Mouse (Mus musculus) spleen, adult 2 months (tissue): ENCODE results near the gene Ppm1h. TPM values are rescaled to one million over a fixed set of nuclear protein-coding genes. Genes with fewer than 3 reads are reported as not detected.

ENCODE experiments used
- DNase-seq, 2 experiments: peaks; one replicate each; pipeline versions ENCODE4 v3.0.0 to v3.0.0-alpha.2; 2012 to 2021; ENCODE audit warnings: low spot score in 2 of 2, low read depth in 1 of 2
- H3K27ac ChIP-seq: fragments of 200-500 bp; 2 replicates; pipeline ENCODE4 v1.5.1; 2012; ENCODE audit warnings: low read length, inconsistent platforms; ENCODE audit not compliant: insufficient read depth
- H3K27me3 ChIP-seq: fragments of 200-500 bp; 2 replicates; pipeline ENCODE4 v1.6.1; 2012; ENCODE audit warnings: mild to moderate bottlenecking, moderate library complexity, low read length, inconsistent platforms; ENCODE audit not compliant: control insufficient read depth, insufficient read depth
- H3K36me3 ChIP-seq: fragments of 200-500 bp; 2 replicates; pipeline ENCODE4 v1.6.1; 2012; ENCODE audit warnings: mild to moderate bottlenecking, low read length, inconsistent platforms; ENCODE audit not compliant: control insufficient read depth, insufficient read depth
- H3K4me1 ChIP-seq: fragments of 200-500 bp; 2 replicates; pipeline ENCODE4 v1.6.1; 2011; ENCODE audit warnings: inconsistent platforms; ENCODE audit not compliant: control insufficient read depth, insufficient read depth, insufficient read length
- H3K4me3 ChIP-seq: fragments of 200-500 bp; 2 replicates; pipeline ENCODE4 v1.5.1; 2011; ENCODE audit warnings: mild to moderate bottlenecking, inconsistent platforms; ENCODE audit not compliant: insufficient read depth, insufficient read length; ENCODE audit errors: extremely low read depth
- CTCF ChIP-seq: fragments of 200-500 bp; IDR thresholded peaks from 2 replicates; pipeline ENCODE4 v1.5.1; 2011; ENCODE audit warnings: mild to moderate bottlenecking, inconsistent platforms; ENCODE audit not compliant: insufficient read depth, insufficient read length, insufficient replicate concordance; ENCODE audit errors: extremely low read depth
- POLR2A ChIP-seq: fragments of 200-500 bp; IDR thresholded peaks from 2 replicates; pipeline ENCODE4 v1.6.1; 2011; ENCODE audit warnings: low read depth, low read length, inconsistent platforms
- WGBS: fragments of 180-500 bp; shearing (Covaris S2); methylation state at CpG from one replicate; pipeline ENCODE4 v1.1.7; 2018; 5-methylcytosine and 5-hydroxymethylcytosine counted together
- polyA plus RNA-seq: library from polyadenylated mRNA; depleted of rRNA; stranded (reverse); fragments of >200 nt; gene quantifications from 2 replicates; pipeline ENCODE4 v1.2.3, GENCODE M21; 2012

Gene Ppm1h
- polyA plus RNA-seq, 1 experiment = 9.7 TPM

DNA sequence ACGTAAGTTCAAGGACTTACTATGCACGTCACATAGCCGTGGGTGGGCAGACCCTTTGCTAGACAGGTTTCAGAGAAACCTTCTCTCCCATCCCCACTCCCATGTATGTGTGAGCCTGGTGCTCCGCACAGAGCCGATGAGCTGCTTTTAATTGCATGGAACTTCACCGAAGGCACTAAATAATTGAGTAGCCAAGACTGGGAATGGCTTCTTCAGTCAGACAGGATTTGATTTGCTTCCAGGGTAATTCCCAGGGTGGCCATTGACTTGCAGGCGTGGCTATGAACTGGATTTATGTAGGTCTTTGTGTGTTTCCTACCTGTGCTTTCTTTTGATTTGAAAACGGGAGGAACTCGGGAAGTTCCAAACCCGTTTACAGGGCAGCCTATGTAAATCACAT is 202.9 kb downstream of the Ppm1h start:
- H3K36me3 ChIP-seq = no peaks in the 10 kb centered on the region
- 92% methylated on average over 10 of the region's 10 CpGs for WGBS
- H3K27me3 ChIP-seq = no peaks in the 10 kb centered on the region
- no peak overlapping the region for H3K4me3 ChIP-seq
- no peak overlapping the region for H3K27ac ChIP-seq
- no peak for DNase-seq
- no peak for TF ChIP-seq POLR2A
- no peak for TF ChIP-seq CTCF
- H3K4me1 ChIP-seq = peaks cover 2% of the 10 kb centered on the region; the same call in 1 of the 2 replicates

DNA sequence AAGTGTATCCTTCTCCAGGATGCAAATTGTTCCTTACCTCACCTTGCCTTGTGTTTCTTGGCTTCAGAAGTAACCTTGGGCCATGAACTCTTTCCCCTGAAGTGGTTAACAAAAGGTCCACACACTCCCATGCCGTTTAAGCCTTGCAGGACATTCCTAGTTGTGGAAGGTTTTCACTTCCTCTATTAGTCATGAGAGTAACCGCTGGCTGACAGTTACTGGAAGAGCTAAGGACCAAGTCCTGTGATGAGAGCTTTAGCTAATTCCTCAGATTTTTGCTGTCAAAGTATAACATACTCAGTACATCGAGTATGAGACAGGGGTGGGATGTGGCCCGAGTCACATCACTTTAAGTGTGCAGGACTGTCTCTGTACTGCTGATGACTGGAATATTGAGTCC is 204.1 kb downstream of the Ppm1h start:
- Histone ChIP-seq H3K27me3 (no peaks in the 10 kb centered on the region), H3K4me3 (no peak overlapping the region), H3K36me3 (no peaks in the 10 kb centered on the region), H3K27ac (no peak overlapping the region), H3K4me1 (peaks cover 2% of the 10 kb centered on the region; the same call in 1 of the 2 replicates)
- 40% methylated on average over 4 of the region's 4 CpGs for WGBS
- no peak for DNase-seq
- TF ChIP-seq CTCF = no peak
- TF ChIP-seq POLR2A = no peak

DNA sequence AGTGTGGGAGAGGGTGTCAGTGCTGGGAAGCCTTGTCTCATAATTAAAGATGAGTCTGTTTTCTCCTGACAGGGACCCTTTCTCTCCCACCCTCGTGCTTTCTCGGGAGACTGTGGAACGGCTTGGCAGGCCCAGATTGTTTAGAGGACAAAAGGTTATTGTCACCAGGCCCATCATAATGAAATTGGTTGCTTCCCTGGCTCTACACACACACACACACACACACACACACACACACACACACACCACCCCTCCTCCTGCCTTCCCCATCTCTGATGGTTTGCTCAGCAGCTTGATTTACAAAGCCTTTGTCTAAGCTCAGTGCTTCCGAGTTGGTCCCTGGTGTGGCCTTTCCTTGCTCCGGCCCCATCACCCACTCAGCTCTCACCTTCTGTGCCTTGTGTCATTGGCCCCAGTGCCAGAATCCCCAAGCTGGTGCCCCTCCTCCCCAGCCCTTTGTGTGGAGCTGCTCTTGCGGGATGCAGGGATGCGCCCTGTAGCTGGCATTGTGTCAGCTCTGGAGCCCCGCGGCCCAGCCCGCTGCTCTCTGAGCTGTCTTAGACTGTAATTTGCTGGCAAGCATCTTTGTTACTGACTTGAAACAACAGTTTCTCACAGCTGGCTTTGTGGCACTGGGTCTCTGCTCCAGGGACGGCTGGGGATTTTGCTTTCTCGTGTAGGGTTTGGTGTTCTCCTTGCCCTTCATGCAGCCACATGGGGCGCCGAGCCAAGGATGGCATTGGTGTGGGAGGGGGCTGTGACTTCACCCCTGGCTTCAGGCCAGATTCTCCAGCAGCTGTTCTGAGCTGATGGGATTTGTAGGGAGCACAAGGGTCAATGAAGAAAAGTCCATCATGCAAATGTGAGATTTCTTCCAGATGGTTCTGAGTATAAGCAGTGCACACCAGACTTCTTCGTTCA is 205.5 kb downstream of the Ppm1h start:
- peak overlapping the region; percentile 34; the same call in 1 of the 2 replicates for H3K27ac ChIP-seq
- H3K36me3 ChIP-seq = no peaks in the 10 kb centered on the region
- TF ChIP-seq CTCF = no peak
- TF ChIP-seq POLR2A = no peak
- no peak for DNase-seq
- no peak overlapping the region for H3K4me3 ChIP-seq
- H3K27me3 ChIP-seq = no peaks in the 10 kb centered on the region
- peaks cover 2% of the 10 kb centered on the region; the same call in 1 of the 2 replicates for H3K4me1 ChIP-seq
- WGBS = 80% methylated on average over 15 of the region's 15 CpGs

GRCm38 (mm10) chr10:122885301-122885700 is 206.7 kb downstream of the Ppm1h start:
- DNase-seq = no peak
- Histone ChIP-seq H3K4me1 (peaks cover 2% of the 10 kb centered on the region; the same call in 1 of the 2 replicates), H3K27ac (no peak overlapping the region), H3K36me3 (no peaks in the 10 kb centered on the region), H3K4me3 (no peak overlapping the region), H3K27me3 (no peaks in the 10 kb centered on the region)
- 89% methylated on average over 5 of the region's 5 CpGs for WGBS
- TF ChIP-seq POLR2A = no peak
- no peak for TF ChIP-seq CTCF

DNA sequence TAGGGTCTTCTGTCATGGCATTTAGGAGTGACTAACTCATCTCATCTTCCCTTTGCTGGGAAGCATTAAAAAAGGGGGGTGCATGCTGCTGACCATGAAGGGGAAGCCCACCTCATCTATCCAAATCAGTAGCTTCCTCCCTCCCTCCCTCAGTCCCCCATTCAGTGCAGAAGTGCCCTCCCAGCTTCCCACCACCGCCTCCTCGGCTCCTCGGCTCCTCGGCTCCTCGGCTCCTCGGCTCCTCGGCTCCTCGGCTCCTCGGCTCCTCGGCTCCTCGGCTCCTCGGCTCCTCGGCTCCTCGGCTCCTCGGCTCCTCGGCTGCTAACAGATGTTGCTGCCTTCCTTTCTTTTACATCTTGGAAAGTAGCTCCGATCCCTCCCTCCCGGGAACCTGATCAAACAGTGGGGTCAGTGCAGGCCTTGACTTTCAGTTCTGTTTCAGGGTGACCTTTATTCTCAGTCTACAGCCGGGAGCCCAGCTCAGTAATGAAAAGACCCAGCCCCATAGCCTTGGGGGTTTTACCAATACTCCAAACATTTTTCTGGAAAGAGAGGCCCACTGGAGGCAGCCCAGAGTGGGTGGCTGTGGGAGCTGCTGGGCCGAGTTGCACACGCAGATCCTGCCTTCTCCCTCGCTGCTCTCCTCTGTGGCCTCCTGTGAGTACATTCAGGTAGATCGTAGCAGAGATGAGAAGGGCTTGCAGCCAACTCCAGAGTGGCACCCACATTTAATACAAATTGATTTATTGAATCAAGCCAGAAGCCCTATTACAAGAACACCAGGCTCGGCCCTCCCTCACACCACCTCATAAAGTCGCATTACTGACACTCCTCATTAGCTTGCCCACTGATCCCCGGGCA is 207.7 kb downstream of the Ppm1h start:
- TF ChIP-seq CTCF (no peak), POLR2A (no peak)
- 45% methylated on average over 26 of the region's 26 CpGs for WGBS
- no peak for DNase-seq
- Histone ChIP-seq H3K4me1 (peaks cover 2% of the 10 kb centered on the region; the same call in 1 of the 2 replicates), H3K27ac (no peak overlapping the region; the same call in 1 of the 2 replicates), H3K36me3 (no peaks in the 10 kb centered on the region), H3K4me3 (no peak overlapping the region), H3K27me3 (no peaks in the 10 kb centered on the region)

GRCm38 (mm10) chr10:122886916-122887527 is 208.5 kb downstream of the Ppm1h start:
- Histone ChIP-seq H3K27me3 (no peaks in the 10 kb centered on the region), H3K4me3 (no peak overlapping the region), H3K27ac (no peak overlapping the region; the same call in 1 of the 2 replicates), H3K4me1 (peaks cover 2% of the 10 kb centered on the region; the same call in 1 of the 2 replicates), H3K36me3 (no peaks in the 10 kb centered on the region)
- no peak for DNase-seq
- 89% methylated on average over 14 of the region's 14 CpGs for WGBS
- TF ChIP-seq CTCF = no peak
- TF ChIP-seq POLR2A = no peak
